Mouse (Mus musculus) heart, adult 2 months (tissue): Measurements from ENCODE around the gene Tmem221.

Experiments
- CTCF ChIP-seq: fragments of 200-600 bp; IDR thresholded peaks from 2 replicates; pipeline ENCODE4 v1.8.1; 2022; ENCODE audit warnings: antibody characterized with exemption, mild to moderate bottlenecking, moderate library complexity
- EP300 ChIP-seq: fragments of 200-500 bp; IDR thresholded peaks from 2 replicates; pipeline ENCODE4 v1.6.1; 2011; ENCODE audit warnings: low read depth, low read length, control low read depth; ENCODE audit not compliant: insufficient read depth
- POLR2A ChIP-seq: fragments of 200-500 bp; IDR thresholded peaks from 2 replicates; pipeline ENCODE4 v1.6.1; 2011; ENCODE audit warnings: mild to moderate bottlenecking, low read depth, low read length, control low read depth; ENCODE audit not compliant: insufficient read depth

DNA sequence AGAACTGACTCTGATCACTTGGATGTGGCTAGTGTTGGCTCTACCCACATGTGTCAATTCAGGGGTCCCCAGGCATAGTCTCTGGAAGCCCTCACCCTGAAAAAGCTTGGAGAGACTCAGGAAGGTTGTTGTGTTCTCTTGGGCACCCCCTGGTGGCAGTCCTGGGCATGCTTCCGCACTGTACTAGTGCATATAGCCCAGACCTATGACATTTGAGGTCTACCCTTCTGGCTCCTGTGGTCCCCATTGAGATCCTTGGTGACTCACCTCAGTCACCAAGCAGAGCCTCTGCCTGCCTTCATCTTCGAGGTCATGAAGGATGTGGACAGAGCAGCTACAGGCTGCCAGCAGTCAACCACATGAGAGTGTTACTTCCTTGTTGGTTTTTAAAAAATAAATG, 28.2 kb upstream of the Tmem221 start:
- TF ChIP-seq POLR2A (no peak), CTCF (peak; percentile 73), EP300 (no peak)
